Mouse (Mus musculus) adrenal gland, adult 8-10 months (tissue): ENCODE measurements around the gene Rhox3g. TPM values are rescaled to one million over a fixed set of nuclear protein-coding genes. Genes with fewer than 3 reads are reported as not detected.
"Not testable (repeated sequence)": the region's sequence is repeated elsewhere in the genome, so short reads cannot be mapped to it uniquely, and the experiment has no call there.

Experiments used
- DNase-seq: peaks from one replicate; pipeline ENCODE4 v3.0.0; 2022
- total RNA-seq, 4 experiments: library from RNA; stranded (reverse); gene quantifications; 2 replicates each; pipeline ENCODE4 v1.2.4; 2022

The Rhox3g gene
- not detected for total RNA-seq

DNA sequence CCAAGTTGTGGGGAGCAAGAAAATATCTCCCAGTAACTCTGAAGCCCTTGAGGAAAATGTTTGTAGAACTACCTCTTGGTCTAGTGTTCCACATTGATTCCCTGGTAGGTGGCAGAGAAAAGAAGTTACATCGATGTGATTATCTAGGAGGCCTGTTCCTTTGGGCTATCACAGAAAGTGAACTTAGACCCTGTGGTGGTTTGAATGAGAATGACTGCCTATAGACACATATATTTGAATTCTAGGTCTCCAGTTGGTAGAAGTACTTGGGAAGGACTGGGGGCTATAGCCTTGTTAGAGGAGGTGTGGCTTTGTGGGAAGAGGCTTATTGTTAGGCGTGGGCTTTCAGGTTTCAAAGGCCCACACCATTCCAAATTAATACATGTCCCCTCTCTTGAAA lies at the start of gene Rhox3g:
Rhox3g (minus strand) TSS at position 101 of the 400 bp plus-strand sequence.
- DNase-seq = not testable (repeated sequence)

DNA sequence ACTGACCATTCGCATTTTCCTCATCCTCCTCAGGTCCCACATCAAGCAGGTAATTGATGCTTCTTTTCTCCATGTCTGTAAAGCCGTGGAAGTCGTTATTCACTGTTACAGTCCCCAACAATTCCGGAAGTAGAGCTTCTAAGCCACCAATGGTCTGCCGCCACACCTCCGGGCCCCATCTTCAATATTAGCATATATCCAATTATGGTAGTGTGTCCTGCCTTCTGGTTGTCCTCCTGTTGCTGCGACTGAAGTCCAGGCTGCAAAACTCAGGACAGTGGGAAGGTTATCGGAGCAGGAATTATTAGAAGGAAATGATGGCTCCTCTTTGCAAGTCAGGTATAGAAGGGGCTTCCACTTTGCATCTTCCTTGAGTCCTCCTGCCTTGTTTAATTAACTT lies 44.8 kb upstream of the Rhox3g start, which contains the start of gene Rhox2h:
Rhox2h (minus strand) TSS at position 101 of the 400 bp plus-strand sequence.
- DNase-seq = not testable (repeated sequence)

DNA sequence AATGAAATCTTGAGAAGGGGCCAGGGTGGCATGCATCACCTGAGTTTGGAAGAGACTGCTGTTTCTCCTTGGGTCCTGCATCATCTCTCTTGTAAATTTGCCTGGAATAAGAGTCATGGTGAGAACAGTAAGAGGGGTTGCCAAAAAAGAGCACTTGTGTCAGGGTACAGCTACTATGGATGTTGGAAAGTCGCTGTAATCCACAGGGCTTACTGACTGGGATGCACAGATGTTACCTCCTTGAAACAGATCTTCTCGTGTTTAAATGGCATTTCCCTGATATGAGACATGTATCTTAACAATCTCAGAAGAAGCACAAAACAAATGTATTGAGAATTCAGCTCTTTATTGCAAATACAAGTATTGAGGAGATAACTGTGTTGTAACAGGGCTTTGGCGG lies 40.3 kb upstream of the Rhox3g start, which contains the start of gene Rhox3h:
Rhox3h (minus strand) TSS at position 101 of the 400 bp plus-strand sequence.
- not testable (repeated sequence) for DNase-seq

DNA sequence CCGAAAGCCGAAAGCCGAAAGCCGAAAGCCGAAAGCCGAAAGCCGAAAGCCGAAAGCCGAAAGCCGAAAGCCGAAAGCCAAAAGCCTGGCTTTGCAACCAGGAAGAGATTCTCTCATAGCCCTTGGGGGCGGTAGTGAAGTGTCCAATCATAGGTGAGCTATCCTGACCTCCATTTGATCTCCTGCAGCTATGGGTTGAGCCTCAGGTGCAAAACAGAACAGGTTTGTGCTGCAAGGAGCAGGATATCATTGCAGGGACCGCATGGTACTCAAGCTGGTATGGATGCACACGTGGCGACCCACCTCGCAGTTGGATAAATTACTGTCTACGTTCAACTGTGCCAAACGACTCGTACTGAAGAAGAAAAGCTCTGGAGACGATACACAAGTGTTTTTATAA lies 22.8 kb upstream of the Rhox3g start, which contains the start of gene Rhox4g:
Rhox4g (minus strand) TSS at position 101 of the 400 bp plus-strand sequence.
- DNase-seq = not testable (repeated sequence)

DNA sequence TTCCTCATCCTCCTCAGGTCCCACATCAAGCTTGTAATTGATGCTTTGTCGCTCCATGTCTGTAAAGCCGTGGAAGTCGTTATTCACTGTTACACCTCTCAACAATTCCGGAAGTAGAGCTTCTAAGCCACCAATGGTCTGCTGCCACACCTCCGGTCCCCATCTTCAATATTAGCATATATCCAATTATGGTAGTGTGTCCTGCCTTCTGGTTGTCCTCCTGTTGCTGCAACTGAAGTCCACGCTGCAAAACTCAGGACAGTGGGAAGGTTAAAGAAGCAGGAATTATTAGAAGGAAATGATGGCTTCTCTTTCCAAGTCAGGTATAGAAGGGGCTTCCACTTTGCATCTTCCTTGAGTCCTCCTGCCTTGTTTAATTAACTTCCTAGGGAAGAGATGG lies 15.0 kb upstream of the Rhox3g start, which contains the start of gene Rhox2g:
Rhox2g (minus strand) TSS at position 101 of the 400 bp plus-strand sequence.
- DNase-seq = not testable (repeated sequence)

DNA sequence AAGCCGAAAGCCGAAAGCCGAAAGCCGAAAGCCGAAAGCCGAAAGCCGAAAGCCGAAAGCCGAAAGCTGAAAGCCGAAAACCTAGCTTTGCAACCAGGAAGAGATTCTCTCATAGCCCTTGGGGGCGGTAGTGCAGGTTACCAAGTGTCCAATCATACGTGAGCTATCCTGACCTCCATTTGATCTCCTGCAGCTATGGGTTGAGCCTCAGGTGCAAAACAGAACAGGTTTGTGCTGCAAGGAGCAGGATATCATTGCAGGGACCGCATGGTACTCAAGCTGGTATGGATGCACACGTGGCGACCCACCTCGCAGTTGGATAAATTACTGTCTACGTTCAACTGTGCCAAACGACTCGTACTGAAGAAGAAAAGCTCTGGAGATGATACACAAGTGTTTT lies 20.8 kb downstream of the Rhox3g start, which contains the start of gene Rhox4f:
Rhox4f (minus strand) TSS at position 101 of the 400 bp plus-strand sequence.
- not testable (repeated sequence) for DNase-seq

DNA sequence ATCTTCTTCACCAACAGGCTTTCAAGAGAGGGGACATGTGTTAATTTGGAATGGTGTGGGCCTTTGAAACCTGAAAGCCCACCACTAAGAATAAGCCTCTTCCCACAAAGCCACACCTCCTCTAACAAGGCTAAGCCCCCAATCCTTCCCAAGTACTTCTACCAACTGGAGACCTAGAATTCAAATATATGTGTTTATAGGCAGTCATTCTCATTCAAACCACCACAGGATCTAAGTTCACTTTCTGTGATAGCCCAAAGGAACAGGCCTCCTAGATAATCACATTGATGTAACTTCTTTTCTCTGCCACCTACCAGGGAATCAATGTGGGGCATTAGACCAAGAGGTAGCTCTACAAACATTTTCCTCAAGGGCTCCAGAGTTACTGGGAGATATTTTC lies 47.7 kb downstream of the Rhox3g start, which contains the start of gene Rhox3f:
Rhox3f (plus strand) TSS at position 301 of the 400 bp plus-strand sequence.
- DNase-seq = not testable (repeated sequence)

Other genes starting within 250 kb of the Rhox3g start
- not detected for gene Rhox3a2, start 248.6 kb downstream of the Rhox3g start, total RNA-seq
- not detected for gene Rhox4a2, start 237.8 kb downstream of the Rhox3g start, total RNA-seq
- not detected for gene Rhox2b, start 216.5 kb downstream of the Rhox3g start, total RNA-seq
- gene Rhox4b, start 196.1 kb downstream of the Rhox3g start, total RNA-seq = not detected
- gene Rhox2c, start 174.9 kb downstream of the Rhox3g start, total RNA-seq = not detected
- not detected for gene Rhox3c, start 170.0 kb downstream of the Rhox3g start, total RNA-seq
- not detected for gene Rhox4c, start 148.3 kb downstream of the Rhox3g start, total RNA-seq
- not detected for gene Rhox2d, start 135.2 kb downstream of the Rhox3g start, total RNA-seq
- gene Rhox4d, start 114.3 kb downstream of the Rhox3g start, total RNA-seq = not detected
- not detected for gene Rhox2e, start 98.2 kb downstream of the Rhox3g start, total RNA-seq
- not detected for gene Rhox3e, start 86.6 kb downstream of the Rhox3g start, total RNA-seq
- gene Rhox4e, start 71.2 kb downstream of the Rhox3g start, total RNA-seq = not detected
- gene Rhox2f, start 57.2 kb downstream of the Rhox3g start, total RNA-seq = not detected
- gene Rhox3f, start 47.6 kb downstream of the Rhox3g start, total RNA-seq = not detected
- not detected for gene Rhox4f, start 20.9 kb downstream of the Rhox3g start, total RNA-seq
- not detected for gene Rhox2g, start 14.9 kb upstream of the Rhox3g start, total RNA-seq
- not detected for gene Rhox4g, start 22.7 kb upstream of the Rhox3g start, total RNA-seq
- not detected for gene Rhox3h, start 40.2 kb upstream of the Rhox3g start, total RNA-seq
- gene Rhox2h, start 44.7 kb upstream of the Rhox3g start, total RNA-seq = not detected
- gene Rhox5, start 176.2 kb upstream of the Rhox3g start, total RNA-seq = not detected
- not detected for gene Rhox6, start 198.3 kb upstream of the Rhox3g start, total RNA-seq
- gene Rhox7a, start 203.1 kb upstream of the Rhox3g start, total RNA-seq = not detected